Mouse (Mus musculus): ENCODE measurements at regions not wholly inside any gene's neighbourhood (a gene's known extent, or its start where the extent isn't known, plus 50 kb on each side); places are given as distances from the start of the nearest gene placed in this dataset.
A peak's percentile ranks its signal among the peaks of the same experiment; 100 is the strongest.

- DNase-seq (ENCODE audit: low spot score): no peak
Observed at GRCm38 (mm10) chr2:73041475-73041874, 55.0 kb upstream of the Gm11084 start.

- no peak for DNase-seq (ENCODE audit: low spot score)
Observed at GRCm38 (mm10) chr2:73040031-73040430, 53.5 kb upstream of the Gm11084 start.

GRCm38 (mm10) chr2:73039300-73039699, 52.8 kb upstream of the Gm11084 start:
- DNase-seq (ENCODE audit: low spot score): no peak

- peak; percentile 69 for DNase-seq (ENCODE audit: low spot score)
Observed at GRCm38 (mm10) chr2:73038290-73038732, 51.8 kb upstream of the Gm11084 start.

- peak; percentile 26 for DNase-seq (ENCODE audit: low spot score)
Observed at GRCm38 (mm10) chr2:73037266-73038046, 50.9 kb upstream of the Gm11084 start.
